Mouse (Mus musculus) spleen, embryonic (tissue): ENCODE data around the gene Kif5c.

ENCODE experiments used
- CTCF ChIA-PET: fragments of 350-600 bp; sonication (Branson Sonifier 250); formaldehyde crosslinking; loops from one replicate; lab custom pipeline; 2022; lab: Charles Lee

Gene Kif5c

GRCm38 (mm10) chr2:49671753-49672500, 52.8 kb downstream of the Kif5c start:
- CTCF ChIA-PET: no interaction called here

GRCm38 (mm10) chr2:49672501-49672874, 53.4 kb downstream of the Kif5c start:
- CTCF ChIA-PET: no interaction called here

- CTCF ChIA-PET: no interaction called here
These were observed 56.9 kb downstream of the Kif5c start for GRCm38 (mm10) chr2:49676020-49676419.

GRCm38 (mm10) chr2:49678386-49678785, 59.3 kb downstream of the Kif5c start:
- CTCF ChIA-PET: interaction anchor here (0.7 kb wide), 1 partner anchor 264 kb away, joined by 3 read pairs; no protein-coding TSS in a partner anchor

- CTCF ChIA-PET: interaction anchor here (0.7 kb wide), 1 partner anchor 265 kb away, joined by 3 read pairs; no protein-coding TSS in a partner anchor
These were observed 60.3 kb downstream of the Kif5c start for GRCm38 (mm10) chr2:49679135-49679964.

GRCm38 (mm10) chr2:49682754-49683153, 63.7 kb downstream of the Kif5c start:
- CTCF ChIA-PET: no interaction called here

- CTCF ChIA-PET: no interaction called here
These were observed 65.7 kb downstream of the Kif5c start for GRCm38 (mm10) chr2:49684808-49685207.

- CTCF ChIA-PET: no interaction called here
These were observed 71.3 kb downstream of the Kif5c start for GRCm38 (mm10) chr2:49690421-49690826.

GRCm38 (mm10) chr2:49691441-49691840, 72.3 kb downstream of the Kif5c start:
- CTCF ChIA-PET: no interaction called here

GRCm38 (mm10) chr2:49694727-49695126, 75.6 kb downstream of the Kif5c start:
- CTCF ChIA-PET: no interaction called here

GRCm38 (mm10) chr2:49695461-49695860, 76.4 kb downstream of the Kif5c start:
- CTCF ChIA-PET: interaction anchor here (0.5 kb wide), 1 partner anchor 121 kb away, joined by 4 read pairs; no protein-coding TSS in a partner anchor

GRCm38 (mm10) chr2:49698851-49699250, 79.8 kb downstream of the Kif5c start:
- CTCF ChIA-PET: no interaction called here

- CTCF ChIA-PET: no interaction called here
These were observed 81.3 kb downstream of the Kif5c start for GRCm38 (mm10) chr2:49700176-49700971.

- CTCF ChIA-PET: no interaction called here
These were observed 91.1 kb downstream of the Kif5c start for GRCm38 (mm10) chr2:49710223-49710622.

GRCm38 (mm10) chr2:49711693-49712092, 92.6 kb downstream of the Kif5c start:
- CTCF ChIA-PET: interaction anchor here (0.7 kb wide), 1 partner anchor 141 kb away, joined by 3 read pairs; no protein-coding TSS in a partner anchor

- CTCF ChIA-PET: interaction anchor here (0.7 kb wide), 1 partner anchor 141 kb away, joined by 3 read pairs; no protein-coding TSS in a partner anchor
These were observed 93.3 kb downstream of the Kif5c start for GRCm38 (mm10) chr2:49712336-49712887.

GRCm38 (mm10) chr2:49716490-49716889, 97.4 kb downstream of the Kif5c start:
- CTCF ChIA-PET: no interaction called here

GRCm38 (mm10) chr2:49717437-49718116, 98.5 kb downstream of the Kif5c start:
- CTCF ChIA-PET: no interaction called here

- CTCF ChIA-PET: no interaction called here
These were observed 99.4 kb downstream of the Kif5c start for GRCm38 (mm10) chr2:49718492-49718891.
